Mouse (Mus musculus) olfactory bulb, adult 2 months (tissue): Measurements from ENCODE around the gene 1700023F06Rik. TPM values are rescaled to one million over a fixed set of nuclear protein-coding genes. Genes with fewer than 3 reads are reported as not detected.
A peak's percentile ranks its signal among the peaks of the same experiment; 100 is the strongest.

Experiments used
- H3K27ac ChIP-seq: fragments of 200-500 bp; 2 replicates; pipeline ENCODE4 v1.5.1; 2012; ENCODE audit warnings: low read depth, low read length; ENCODE audit not compliant: insufficient read depth
- H3K4me1 ChIP-seq: fragments of 200-500 bp; 2 replicates; pipeline ENCODE4 v1.6.1; 2012; ENCODE audit warnings: low read length; ENCODE audit not compliant: control insufficient read depth, insufficient read depth
- H3K4me3 ChIP-seq: fragments of 200-500 bp; 2 replicates; pipeline ENCODE4 v1.5.1; 2012; ENCODE audit warnings: mild to moderate bottlenecking, low read depth, low read length, moderate library complexity; ENCODE audit not compliant: insufficient read depth
- CTCF ChIP-seq: fragments of 200-500 bp; IDR thresholded peaks from 2 replicates; pipeline ENCODE4 v1.5.1; 2012; ENCODE audit warnings: low read depth, mild to moderate bottlenecking, low read length, moderate library complexity; ENCODE audit not compliant: insufficient read depth
- POLR2A ChIP-seq: fragments of 200-500 bp; IDR thresholded peaks from 2 replicates; pipeline ENCODE4 v1.6.1; 2012; ENCODE audit warnings: mild to moderate bottlenecking, low read depth, low read length, moderate library complexity; ENCODE audit not compliant: insufficient read depth
- WGBS: fragments of 180-500 bp; shearing (Covaris S2); methylation state at CpG from one replicate; pipeline ENCODE4 v1.1.7; 2018; 5-methylcytosine and 5-hydroxymethylcytosine counted together
- polyA plus RNA-seq: library from polyadenylated mRNA; stranded (reverse); fragments of >200 nt; gene quantifications from 2 replicates; pipeline ENCODE4 v1.2.4, GENCODE M21; 2012; ENCODE audit warnings: low replicate concordance; ENCODE audit not compliant: missing spikeins, insufficient read depth, insufficient read length

Gene 1700023F06Rik
- polyA plus RNA-seq, 1 experiment, result not detected

DNA sequence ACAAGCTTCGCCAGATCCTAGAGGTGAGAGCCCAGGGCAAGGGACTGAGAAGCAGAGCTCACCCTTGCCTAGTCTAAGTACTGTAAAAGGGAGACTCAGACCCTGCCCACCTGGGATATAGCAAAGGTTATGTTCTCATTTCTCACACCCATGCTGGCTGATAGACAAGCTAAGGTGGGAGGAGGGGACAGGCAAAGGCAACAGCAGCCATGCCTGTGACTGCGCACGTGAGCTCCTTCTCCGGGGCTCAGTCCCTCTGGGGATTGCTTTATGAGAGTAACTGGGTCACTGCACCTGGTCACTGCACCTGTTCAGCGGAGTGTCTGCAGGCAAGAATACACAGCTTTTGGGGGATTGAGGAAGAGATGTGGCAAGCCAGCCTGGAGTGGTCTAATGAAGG is 12.7 kb downstream of the 1700023F06Rik start:
- H3K4me1 ChIP-seq, result peaks cover 38% of the 10 kb centered on the region
- 88% methylated on average over 5 of the region's 5 CpGs for WGBS
- H3K27ac ChIP-seq, result no peak overlapping the region
- no peak overlapping the region for H3K4me3 ChIP-seq
- no peak for TF ChIP-seq POLR2A
- no peak for TF ChIP-seq CTCF

GRCm38 (mm10) chr11:103195236-103195635 is 13.1 kb downstream of the 1700023F06Rik start:
- Histone ChIP-seq H3K4me3 (no peak overlapping the region), H3K4me1 (peaks cover 38% of the 10 kb centered on the region), H3K27ac (no peak overlapping the region)
- WGBS, result 87% methylated on average over 18 of the region's 18 CpGs
- TF ChIP-seq POLR2A (no peak), CTCF (no peak)

DNA sequence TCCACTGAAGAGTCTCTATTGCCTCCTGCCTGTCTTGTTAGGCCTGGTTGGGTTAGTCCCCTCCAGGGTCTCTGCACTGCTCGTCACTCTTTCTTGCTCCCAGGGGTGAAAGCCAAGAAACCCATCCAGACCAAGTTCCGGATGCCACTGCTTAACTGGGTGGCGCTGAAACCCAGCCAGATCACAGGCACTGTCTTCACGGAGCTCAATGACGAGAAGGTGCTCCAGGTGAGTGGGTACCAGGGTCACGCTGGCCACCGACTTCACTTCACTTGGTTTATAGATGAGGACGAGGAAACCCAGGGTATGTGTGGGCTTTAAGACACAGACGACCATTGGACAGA is 14.6 kb downstream of the 1700023F06Rik start:
- no peak overlapping the region for H3K27ac ChIP-seq
- WGBS, result 74% methylated on average over 9 of the region's 9 CpGs
- peaks cover 24% of the 10 kb centered on the region for H3K4me1 ChIP-seq
- TF ChIP-seq POLR2A, result no peak
- no peak for TF ChIP-seq CTCF
- H3K4me3 ChIP-seq, result no peak overlapping the region

DNA sequence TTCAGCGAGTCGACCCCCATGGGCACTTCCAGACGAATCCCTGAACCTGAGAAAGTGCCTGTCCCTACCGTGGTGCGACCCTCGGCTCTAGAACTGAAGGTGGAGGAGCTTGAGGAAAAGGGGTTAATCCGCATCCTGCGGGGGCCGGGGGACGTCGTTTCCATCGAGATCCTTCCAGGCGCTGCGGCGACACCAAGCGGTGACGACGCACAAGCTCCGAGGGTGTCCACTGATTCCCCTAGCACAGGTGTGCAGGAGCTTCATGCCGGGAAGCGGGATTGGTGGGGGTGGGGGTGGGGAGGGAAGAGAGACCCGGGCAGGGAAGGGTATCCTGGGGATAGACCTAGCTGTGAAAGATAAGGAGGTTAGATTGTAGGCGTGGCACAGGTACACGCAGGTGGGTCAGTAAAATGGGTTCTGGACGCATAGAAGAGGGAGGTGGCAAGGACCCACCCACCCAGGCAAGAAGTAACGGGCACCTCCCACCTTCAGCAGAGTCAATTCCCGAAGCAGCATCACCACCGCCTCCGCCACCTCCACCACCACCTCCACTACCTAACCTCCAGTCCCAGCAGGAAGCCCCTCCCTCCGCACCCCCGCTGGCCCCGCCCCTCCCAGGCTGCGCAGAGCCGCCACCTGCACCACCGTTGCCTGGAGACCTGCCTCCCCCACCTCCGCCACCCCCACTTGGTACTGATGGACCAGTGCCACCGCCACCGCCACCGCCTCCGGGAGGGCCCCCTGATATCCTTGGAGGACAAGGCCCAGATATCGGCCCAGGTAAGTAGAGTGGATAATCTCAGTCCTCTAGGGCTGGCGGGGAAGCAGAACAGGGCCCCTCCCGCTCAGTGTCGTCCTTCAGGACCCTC is 15.2 kb downstream of the 1700023F06Rik start:
- H3K27ac ChIP-seq, result no peak overlapping the region; the same call in 1 of the 2 replicates
- peak overlapping the region; percentile 52 for H3K4me3 ChIP-seq
- TF ChIP-seq CTCF (peak; percentile 46; the same call in 1 of the 2 replicates), POLR2A (no peak)
- 18% methylated on average over 44 of the region's 44 CpGs for WGBS
- H3K4me1 ChIP-seq, result peaks cover 18% of the 10 kb centered on the region

DNA sequence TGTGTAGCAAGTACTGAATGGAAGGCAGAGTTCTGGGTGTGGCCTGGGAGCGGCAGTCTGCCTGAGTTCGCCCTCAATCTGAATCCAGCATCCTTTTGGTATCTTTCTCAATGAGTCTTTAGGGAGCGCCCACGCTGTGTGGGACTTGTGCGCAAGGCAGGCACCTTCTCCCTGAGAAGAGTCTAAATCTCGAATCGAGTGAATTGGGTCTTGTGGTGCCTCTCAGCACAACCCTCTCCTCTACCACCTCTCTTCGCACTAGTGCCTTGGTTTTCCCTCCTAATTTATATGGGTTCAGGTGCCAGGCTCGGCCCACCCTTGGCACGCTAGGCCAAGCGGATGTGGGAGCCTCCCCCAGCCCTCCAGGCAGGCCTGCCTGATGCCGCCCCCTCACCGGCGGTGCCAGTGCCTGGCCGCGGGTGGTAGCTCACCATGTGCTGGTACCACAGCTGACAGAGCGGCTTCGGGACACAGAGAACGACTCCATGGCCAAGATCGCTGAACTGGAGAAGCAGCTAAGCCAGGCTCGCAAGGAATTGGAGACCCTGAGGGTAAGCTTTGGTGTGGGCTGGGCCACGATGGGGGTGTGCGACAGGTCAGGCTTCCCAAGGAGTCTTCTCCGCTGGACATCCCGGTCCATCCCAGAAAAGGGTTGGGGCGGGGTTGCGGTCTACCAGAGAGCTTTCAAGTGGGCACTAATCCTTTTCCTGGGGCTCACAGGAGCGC is 16.0 kb downstream of the 1700023F06Rik start:
- peak; percentile 3; the same call in 1 of the 2 replicates for TF ChIP-seq POLR2A
- no peak for TF ChIP-seq CTCF
- WGBS, result 17% methylated on average over 28 of the region's 28 CpGs
- Histone ChIP-seq H3K4me1 (peaks cover 18% of the 10 kb centered on the region), H3K27ac (no peak overlapping the region; the same call in 1 of the 2 replicates), H3K4me3 (peak overlapping the region; percentile 52)

DNA sequence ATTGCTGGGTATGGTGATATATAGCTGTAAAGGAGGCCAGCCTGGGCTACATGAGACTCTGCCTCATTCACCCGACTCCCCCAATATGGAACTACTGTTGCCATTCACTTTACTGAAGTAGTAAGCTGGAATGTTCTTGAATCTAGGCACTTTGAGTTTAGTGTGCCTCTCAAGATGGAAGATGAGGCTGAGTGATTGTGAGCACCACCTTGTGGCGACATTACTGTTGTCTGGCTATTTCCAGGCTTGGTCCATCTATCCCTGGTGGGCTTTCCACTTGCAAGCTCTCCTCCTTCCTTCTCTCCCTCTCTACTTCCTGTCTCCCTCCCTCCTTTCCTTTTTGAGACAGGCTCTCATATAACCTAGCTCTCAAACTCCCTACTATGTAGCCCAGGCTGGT is 23.5 kb downstream of the 1700023F06Rik start:
- 49% methylated on average over 2 of the region's 2 CpGs for WGBS
- TF ChIP-seq CTCF (no peak), POLR2A (no peak)
- no peak overlapping the region for H3K27ac ChIP-seq
- H3K4me1 ChIP-seq, result no peaks in the 10 kb centered on the region
- no peak overlapping the region for H3K4me3 ChIP-seq

- Histone ChIP-seq H3K4me1 (no peaks in the 10 kb centered on the region), H3K27ac (no peak overlapping the region), H3K4me3 (no peak overlapping the region)
- 91% methylated on average over 3 of the region's 3 CpGs for WGBS
- no peak for TF ChIP-seq POLR2A
- TF ChIP-seq CTCF, result no peak
Measured at GRCm38 (mm10) chr11:103181911-103182310, 26.4 kb downstream of the 1700023F06Rik start.

- H3K4me3 ChIP-seq, result no peak overlapping the region
- H3K27ac ChIP-seq, result no peak overlapping the region
- no peaks in the 10 kb centered on the region for H3K4me1 ChIP-seq
- TF ChIP-seq POLR2A, result no peak
- TF ChIP-seq CTCF, result no peak
- 77% methylated on average over 9 of the region's 9 CpGs for WGBS
Measured at GRCm38 (mm10) chr11:103181349-103181748, 27.0 kb downstream of the 1700023F06Rik start.

- H3K4me1 ChIP-seq, result peaks cover 3% of the 10 kb centered on the region; the same call in 1 of the 2 replicates
- H3K4me3 ChIP-seq, result no peak overlapping the region
- TF ChIP-seq POLR2A (no peak), CTCF (no peak)
- WGBS, result 76% methylated on average over 1 of the region's 1 CpGs
- H3K27ac ChIP-seq, result no peak overlapping the region
Measured at GRCm38 (mm10) chr11:103180426-103180825, 27.9 kb downstream of the 1700023F06Rik start.
